Mouse (Mus musculus) heart, embryonic 16.5 days (tissue): Measurements from ENCODE around the gene Zfp846. TPM values are rescaled to one million over a fixed set of nuclear protein-coding genes. Genes with fewer than 3 reads are reported as not detected.

ENCODE experiments used
- ATAC-seq: fragments of 200-750 bp; cut with Nextera tagmentation; replicated peaks from 2 replicates; pipeline ENCODE4 v1.8.0; 2017; ENCODE audit warnings: moderate number of reproducible peaks; ENCODE audit not compliant: insufficient read depth, low FRiP score; ENCODE audit errors: extremely low read depth
- H3K27ac ChIP-seq: fragments of 300-500 bp; sonication (generic); 2 replicates; pipeline ENCODE4 v1.5.1; 2014; ENCODE audit warnings: mild to moderate bottlenecking, low read length, control low read depth, moderate library complexity
- H3K27me3 ChIP-seq: fragments of 300-500 bp; sonication (generic); 2 replicates; pipeline ENCODE4 v1.6.1; 2014; ENCODE audit warnings: low read length, mixed read lengths; ENCODE audit not compliant: control insufficient read depth, insufficient read depth
- H3K36me3 ChIP-seq: fragments of 300-500 bp; sonication (generic); 2 replicates; pipeline ENCODE4 v1.6.1; 2014; ENCODE audit not compliant: control insufficient read depth, insufficient read depth
- H3K4me1 ChIP-seq: fragments of 300-500 bp; sonication (generic); 2 replicates; pipeline ENCODE4 v1.6.1; 2014; ENCODE audit warnings: low read length, mixed read lengths; ENCODE audit not compliant: control insufficient read depth, insufficient read depth
- H3K4me2 ChIP-seq: fragments of 300-500 bp; sonication (generic); 2 replicates; pipeline ENCODE4 v1.6.1; 2014; ENCODE audit warnings: low read depth, mild to moderate bottlenecking, control low read depth, low read length
- H3K4me3 ChIP-seq: fragments of 300-500 bp; sonication (generic); 2 replicates; pipeline ENCODE4 v1.5.1; 2014; ENCODE audit warnings: mild to moderate bottlenecking, control low read depth, low read length
- H3K9ac ChIP-seq: fragments of 300-500 bp; sonication (generic); 2 replicates; pipeline ENCODE4 v1.6.1; 2014; ENCODE audit warnings: low read length, control low read depth
- H3K9me3 ChIP-seq: fragments of 300-500 bp; sonication (generic); replicated peaks from 2 replicates; pipeline ENCODE4 v1.6.1; 2016; ENCODE audit warnings: low read length; ENCODE audit not compliant: control insufficient read depth
- WGBS: fragments of 180-500 bp; shearing (Covaris S2); extraction: QIAGEN DNeasy Blood & Tissue Kit; methylation state at CpG from one replicate; pipeline ENCODE4 v1.1.7; 2014; 5-methylcytosine and 5-hydroxymethylcytosine counted together
- polyA plus RNA-seq: library from polyadenylated mRNA; unstranded; fragments of >200 nt; fragmentation: Nextera tagmentation; extraction: Ambion mirVana; gene quantifications from 2 replicates; pipeline ENCODE4 v1.2.1, GENCODE M21; 2015

Gene Zfp846
- polyA plus RNA-seq, 1 experiment from 2014 or later = 12.0 TPM

DNA sequence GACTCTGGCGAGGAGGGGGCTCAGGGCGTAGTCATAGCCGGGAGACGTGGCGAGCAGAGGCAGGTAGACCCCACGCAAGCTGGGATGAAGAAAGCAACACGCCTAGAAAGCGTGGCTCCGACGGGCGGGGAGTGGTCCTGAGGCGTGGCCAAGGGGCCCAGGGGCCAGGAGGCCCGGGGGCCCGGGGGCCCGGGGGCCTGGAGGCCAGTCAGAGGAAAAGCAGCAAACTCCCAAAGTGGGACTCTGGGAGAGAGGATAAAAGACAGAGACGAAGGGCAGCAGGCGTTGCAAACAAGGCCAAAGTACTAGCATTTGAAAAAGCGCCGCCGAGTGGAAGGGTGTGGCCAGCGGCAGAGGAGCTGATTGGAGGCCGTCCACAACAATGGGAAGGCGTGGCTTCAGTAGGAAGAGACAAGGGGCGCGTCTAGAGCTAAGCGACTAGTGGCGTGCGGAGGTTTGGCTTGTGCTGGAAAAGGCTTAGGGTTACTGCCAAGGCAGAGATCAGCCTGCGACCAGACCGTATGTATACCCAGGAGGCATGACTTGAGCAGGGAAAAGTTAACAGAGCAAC lies 61.9 kb downstream of the Zfp846 start:
- Histone ChIP-seq H3K36me3 (peaks cover 7% of the 10 kb centered on the region), H3K27me3 (no peaks in the 10 kb centered on the region), H3K9me3 (no peaks in the 10 kb centered on the region), H3K4me1 (peaks cover 20% of the 10 kb centered on the region), H3K9ac (peak overlapping the region; percentile 82), H3K27ac (peak overlapping the region; percentile 97), H3K4me2 (peak overlapping the region; percentile 99), H3K4me3 (peak overlapping the region; percentile 86)
- peak; percentile 83 for ATAC-seq
- under 1% methylated on average over 30 of the region's 30 CpGs for WGBS

DNA sequence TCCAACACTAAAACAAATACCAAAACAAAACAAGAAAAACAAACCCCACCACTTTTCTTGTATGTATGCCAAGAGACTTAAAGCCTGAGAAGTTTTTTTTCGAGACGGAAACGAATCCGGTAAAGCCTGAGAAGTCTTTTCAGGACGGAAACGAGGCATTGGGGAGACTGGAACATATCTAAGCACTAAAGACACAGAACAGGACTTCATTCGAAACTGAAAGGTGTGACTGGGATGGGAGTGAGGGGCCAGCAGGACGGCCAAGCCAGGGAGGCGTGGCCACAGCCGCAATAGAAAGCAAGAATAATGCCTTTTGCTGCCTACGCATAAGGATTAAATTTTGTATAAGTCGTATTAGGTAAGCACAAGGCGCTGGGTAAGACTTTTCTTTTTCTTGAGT lies 62.7 kb downstream of the Zfp846 start:
- H3K4me1 ChIP-seq = peaks cover 18% of the 10 kb centered on the region
- WGBS = 6% methylated on average over 13 of the region's 13 CpGs
- H3K4me2 ChIP-seq = peak overlapping the region; percentile 99
- H3K9me3 ChIP-seq = no peaks in the 10 kb centered on the region
- H3K9ac ChIP-seq = peak overlapping the region; percentile 82
- peak overlapping the region; percentile 97 for H3K27ac ChIP-seq
- peaks cover 4% of the 10 kb centered on the region; the same call in 1 of the 2 replicates for H3K36me3 ChIP-seq
- H3K4me3 ChIP-seq = peak overlapping the region; percentile 86
- H3K27me3 ChIP-seq = no peaks in the 10 kb centered on the region
- no peak for ATAC-seq

DNA sequence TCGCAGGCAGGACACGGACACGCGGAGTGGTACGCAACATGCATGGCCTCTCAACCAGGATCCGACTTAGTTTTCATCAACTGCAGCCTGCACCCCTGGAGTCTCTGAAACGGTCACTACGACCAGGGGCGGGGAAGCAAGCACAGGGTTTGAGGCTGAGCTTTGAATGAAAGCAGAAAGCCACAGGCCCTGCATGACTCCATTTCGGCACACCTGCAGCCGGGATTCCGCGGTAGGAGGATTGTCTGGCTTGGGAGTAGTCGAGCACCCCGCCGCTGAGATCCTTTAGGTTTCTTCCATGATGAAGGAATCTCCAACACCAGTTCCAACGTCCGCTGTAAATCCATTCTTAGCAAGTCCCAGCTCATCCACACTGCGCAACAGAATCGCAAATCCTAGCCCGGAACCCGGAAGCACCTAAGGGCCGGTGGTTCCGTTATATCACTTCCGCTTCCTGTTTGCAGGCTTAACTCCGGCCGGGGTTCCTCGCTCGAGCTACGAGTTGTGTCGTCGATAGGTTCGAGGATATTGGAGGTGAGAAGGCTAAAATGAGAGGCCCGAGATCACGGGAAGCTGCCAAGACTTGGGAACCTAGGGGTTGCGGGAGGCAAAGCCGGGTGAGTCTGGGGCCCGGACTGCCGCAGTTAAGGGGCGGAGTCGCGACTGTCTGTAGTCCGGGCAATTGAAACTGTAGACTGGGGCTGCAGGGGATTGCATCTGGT lies 63.4 kb downstream of the Zfp846 start, which contains the start of gene Fbxl12:
Fbxl12 (minus strand) TSS at position 408 of the 722 bp plus-strand sequence.
- peaks cover 5% of the 10 kb centered on the region; the same call in 1 of the 2 replicates for H3K36me3 ChIP-seq
- no peaks in the 10 kb centered on the region for H3K27me3 ChIP-seq
- no peak for ATAC-seq
- WGBS = under 1% methylated on average over 43 of the region's 43 CpGs
- H3K9me3 ChIP-seq = no peaks in the 10 kb centered on the region
- H3K27ac ChIP-seq = peak within 1 kb of the TSS; percentile 97
- H3K4me3 ChIP-seq = peak within 1 kb of the TSS; percentile 86
- peak within 1 kb of the TSS; percentile 82 for H3K9ac ChIP-seq
- peaks cover 18% of the 10 kb centered on the region for H3K4me1 ChIP-seq
- peak within 1 kb of the TSS; percentile 99 for H3K4me2 ChIP-seq

DNA sequence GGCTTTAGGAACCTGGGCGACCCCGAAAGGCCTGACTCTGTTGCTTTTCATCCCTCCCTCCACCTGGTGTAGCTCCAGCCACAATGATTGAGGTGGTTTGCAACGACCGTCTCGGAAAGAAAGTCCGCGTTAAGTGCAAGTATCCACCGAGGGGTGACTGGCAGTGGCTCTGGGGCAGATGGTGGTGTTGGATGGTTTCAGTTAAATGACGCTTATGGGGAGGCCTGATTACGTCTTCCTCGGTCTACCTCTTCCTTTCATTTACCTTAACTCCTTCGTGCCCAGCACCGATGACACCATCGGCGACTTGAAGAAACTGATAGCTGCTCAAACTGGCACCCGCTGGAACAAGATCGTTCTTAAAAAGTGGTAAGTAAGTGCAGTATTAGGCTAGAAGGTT lies 64.0 kb downstream of the Zfp846 start:
- Histone ChIP-seq H3K4me3 (peak overlapping the region; percentile 86), H3K27me3 (no peaks in the 10 kb centered on the region), H3K4me1 (peaks cover 18% of the 10 kb centered on the region), H3K27ac (peak overlapping the region; percentile 97), H3K4me2 (peak overlapping the region; percentile 99), H3K36me3 (peaks cover 5% of the 10 kb centered on the region; the same call in 1 of the 2 replicates), H3K9ac (peak overlapping the region; percentile 82), H3K9me3 (no peaks in the 10 kb centered on the region)
- 2% methylated on average over 17 of the region's 17 CpGs for WGBS
- ATAC-seq = no peak

GRCm38 (mm10) chr9:20651602-20652259 lies 70.6 kb downstream of the Zfp846 start, which contains the start of gene Pin1:
Gene Pin1 (plus strand): TSS chr9:20652095.
- H3K9me3 ChIP-seq = no peaks in the 10 kb centered on the region
- peak; percentile 99 for ATAC-seq
- peak within 1 kb of the TSS; percentile 51; the same call in 1 of the 2 replicates for H3K27ac ChIP-seq
- H3K4me3 ChIP-seq = peak within 1 kb of the TSS; percentile 88
- H3K36me3 ChIP-seq = peaks cover 15% of the 10 kb centered on the region
- H3K9ac ChIP-seq = peak within 1 kb of the TSS; percentile 93
- peak within 1 kb of the TSS; percentile 90 for H3K4me2 ChIP-seq
- WGBS = under 1% methylated on average over 45 of the region's 45 CpGs
- H3K4me1 ChIP-seq = peaks cover 17% of the 10 kb centered on the region
- H3K27me3 ChIP-seq = no peaks in the 10 kb centered on the region

DNA sequence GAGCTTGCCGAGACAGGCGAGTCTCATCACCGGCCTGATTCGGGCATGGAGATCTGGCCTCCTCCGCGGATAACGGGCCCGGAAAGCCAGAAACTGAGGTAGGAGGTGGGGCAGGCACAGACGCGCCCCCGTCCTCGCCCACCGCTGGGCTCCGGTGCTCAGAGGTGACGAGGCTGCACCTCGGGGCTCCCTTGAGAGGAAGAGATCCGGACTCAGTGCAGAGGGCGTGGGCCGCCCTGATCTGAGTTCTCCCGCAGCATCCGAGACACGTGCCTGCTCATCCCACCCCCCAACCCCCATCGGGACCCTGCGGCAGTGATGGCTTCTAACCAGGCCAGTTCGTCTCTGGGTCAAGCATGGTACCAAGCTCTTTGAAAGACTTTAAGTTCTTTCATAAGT lies 71.2 kb downstream of the Zfp846 start:
- 0% methylated on average over 25 of the region's 25 CpGs for whole genome bisulfite sequencing
- Histone ChIP-seq H3K27ac (peak overlapping the region; percentile 51; the same call in 1 of the 2 replicates), H3K4me1 (peaks cover 23% of the 10 kb centered on the region), H3K9me3 (no peaks in the 10 kb centered on the region), H3K27me3 (no peaks in the 10 kb centered on the region), H3K36me3 (peaks cover 15% of the 10 kb centered on the region), H3K4me2 (peak overlapping the region; percentile 87), H3K9ac (peak overlapping the region; percentile 93), H3K4me3 (peak overlapping the region; percentile 88)
- ATAC-seq = no peak; the same call in 1 of the 2 replicates

DNA sequence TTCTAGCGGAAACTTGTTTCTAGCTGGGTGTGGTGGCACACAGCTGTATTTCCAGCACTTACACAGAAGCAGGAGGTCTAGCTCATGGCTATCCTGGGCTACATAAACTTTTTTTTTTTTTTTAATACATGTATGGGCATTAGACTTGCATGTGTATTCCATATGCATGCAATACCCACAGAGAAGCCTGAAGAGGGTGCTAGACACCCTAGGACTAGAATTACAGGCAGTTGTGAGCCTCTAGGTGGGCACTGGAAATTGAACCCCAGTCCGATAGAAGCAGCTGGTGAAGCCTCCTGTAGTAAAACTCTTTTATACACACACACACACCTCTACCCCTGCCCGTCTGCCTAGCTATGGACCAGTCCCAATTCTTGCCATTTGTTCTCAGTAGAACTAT lies 72.8 kb downstream of the Zfp846 start:
- H3K4me2 ChIP-seq = no peak overlapping the region
- no peaks in the 10 kb centered on the region for H3K9me3 ChIP-seq
- no peak overlapping the region for H3K4me3 ChIP-seq
- H3K27me3 ChIP-seq = no peaks in the 10 kb centered on the region
- 88% methylated on average over 3 of the region's 3 CpGs for WGBS
- ATAC-seq = no peak
- no peak overlapping the region for H3K9ac ChIP-seq
- peaks cover 33% of the 10 kb centered on the region for H3K4me1 ChIP-seq
- H3K36me3 ChIP-seq = peaks cover 23% of the 10 kb centered on the region
- no peak overlapping the region for H3K27ac ChIP-seq
